Mouse (Mus musculus) ES-Bruce4 (cell line): ENCODE data around the gene Nelfe. TPM values are rescaled to one million over a fixed set of nuclear protein-coding genes. Genes with fewer than 3 reads are reported as not detected.

Experiments
- H3K27ac ChIP-seq: 2 replicates; pipeline ENCODE4 v1.5.1; 2012; ENCODE audit warnings: low read length, inconsistent platforms; ENCODE audit not compliant: insufficient read depth
- H3K27me3 ChIP-seq: 2 replicates; pipeline ENCODE4 v1.6.1; 2012; ENCODE audit warnings: mild to moderate bottlenecking, low read length, inconsistent platforms; ENCODE audit not compliant: control insufficient read depth, poor library complexity, insufficient read depth, severe bottlenecking
- H3K36me3 ChIP-seq: 2 replicates; pipeline ENCODE4 v1.6.1; 2012; ENCODE audit warnings: inconsistent platforms, mild to moderate bottlenecking, low read length, moderate library complexity; ENCODE audit not compliant: control insufficient read depth, poor library complexity, insufficient read depth, severe bottlenecking
- H3K4me1 ChIP-seq: one replicate; pipeline ENCODE4 v1.8.1; 2011; ENCODE audit warnings: low read length; ENCODE audit not compliant: control insufficient read depth, insufficient read depth
- H3K4me3 ChIP-seq: 2 replicates; pipeline ENCODE4 v1.5.1; 2011; ENCODE audit warnings: low read depth, mild to moderate bottlenecking, low read length
- H3K9ac ChIP-seq: 2 replicates; pipeline ENCODE4 v1.6.1; 2012; ENCODE audit warnings: low read depth, mild to moderate bottlenecking, inconsistent platforms; ENCODE audit not compliant: poor library complexity, severe bottlenecking
- H3K9me3 ChIP-seq: replicated peaks from 2 replicates; pipeline ENCODE4 v1.6.1; 2012; ENCODE audit warnings: mild to moderate bottlenecking, low read length, inconsistent platforms; ENCODE audit not compliant: control insufficient read depth, poor library complexity, insufficient read depth, severe bottlenecking
- CTCF ChIP-seq: IDR thresholded peaks from one replicate; pipeline ENCODE4 v1.8.1; 2011; ENCODE audit warnings: low read depth, low read length
- EP300 ChIP-seq: IDR thresholded peaks from 2 replicates; pipeline ENCODE4 v1.6.1; 2011; ENCODE audit warnings: low read depth, low read length; ENCODE audit not compliant: insufficient read depth
- POLR2A ChIP-seq: IDR thresholded peaks from one replicate; pipeline ENCODE4 v1.8.1; 2011; ENCODE audit warnings: low read length; ENCODE audit not compliant: insufficient read depth
- polyA plus RNA-seq: library from polyadenylated mRNA; stranded (reverse); fragments of >200 nt; gene quantifications from 2 replicates; pipeline ENCODE4 v1.2.4, GENCODE M21; 2011; ENCODE audit warnings: low read depth; ENCODE audit not compliant: missing spikeins, insufficient read depth, insufficient read length

The Nelfe gene
- polyA plus RNA-seq, 1 experiment, result 53.0 TPM

DNA sequence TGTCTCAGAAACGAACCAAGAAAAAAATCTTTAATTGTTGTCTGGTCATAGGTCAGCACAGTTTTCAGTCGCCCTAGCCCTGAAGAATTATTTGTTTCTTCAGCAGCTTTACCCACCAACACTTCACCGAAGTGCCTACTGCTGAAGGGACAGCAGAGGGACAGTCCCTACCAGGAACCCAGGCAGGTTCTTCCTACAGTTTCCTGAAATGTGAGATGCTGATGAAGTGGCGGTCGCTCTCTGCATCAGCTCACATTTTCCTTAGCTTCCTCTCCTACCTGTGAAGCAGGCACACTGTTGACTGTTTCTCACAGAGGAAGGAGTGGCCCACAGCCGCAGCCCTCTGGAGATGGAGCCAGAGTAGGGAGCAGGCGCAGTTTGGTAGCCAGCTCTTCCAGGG lies 15.8 kb downstream of the Nelfe start:
- H3K36me3 ChIP-seq, result no peaks in the 10 kb centered on the region
- H3K4me3 ChIP-seq, result no peak overlapping the region
- TF ChIP-seq POLR2A, result no peak
- TF ChIP-seq CTCF, result no peak
- TF ChIP-seq EP300, result no peak
- no peak overlapping the region for H3K9ac ChIP-seq
- no peak overlapping the region for H3K27ac ChIP-seq
- no peaks in the 10 kb centered on the region for H3K4me1 ChIP-seq
- H3K27me3 ChIP-seq, result no peaks in the 10 kb centered on the region; the same call in 1 of the 2 replicates
- H3K9me3 ChIP-seq, result no peaks in the 10 kb centered on the region

DNA sequence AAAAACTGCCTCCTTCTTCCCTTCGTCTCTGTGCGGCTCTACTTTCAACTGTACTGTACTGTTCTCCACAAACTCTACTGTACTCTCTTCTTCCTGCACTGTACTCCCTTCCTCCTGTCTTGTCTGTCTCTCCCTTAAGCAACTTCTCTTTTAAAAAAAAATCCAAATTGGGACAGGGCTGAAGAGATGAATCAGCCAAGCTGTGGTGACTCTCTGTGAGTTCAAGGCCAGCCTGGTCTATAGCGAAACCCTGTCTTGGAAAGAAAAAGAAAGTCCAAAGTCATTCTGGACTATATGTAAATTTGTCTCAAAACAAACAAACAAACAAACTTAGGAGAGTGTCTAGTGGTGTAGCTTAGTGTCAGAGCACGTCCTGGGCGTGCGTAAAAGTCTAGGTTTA lies 24.1 kb downstream of the Nelfe start:
- no peaks in the 10 kb centered on the region; the same call in 1 of the 2 replicates for H3K27me3 ChIP-seq
- no peak overlapping the region for H3K4me3 ChIP-seq
- H3K27ac ChIP-seq, result no peak overlapping the region
- TF ChIP-seq CTCF (no peak), EP300 (no peak), POLR2A (no peak)
- H3K9ac ChIP-seq, result no peak overlapping the region
- H3K36me3 ChIP-seq, result no peaks in the 10 kb centered on the region
- no peaks in the 10 kb centered on the region for H3K4me1 ChIP-seq
- H3K9me3 ChIP-seq, result no peaks in the 10 kb centered on the region

DNA sequence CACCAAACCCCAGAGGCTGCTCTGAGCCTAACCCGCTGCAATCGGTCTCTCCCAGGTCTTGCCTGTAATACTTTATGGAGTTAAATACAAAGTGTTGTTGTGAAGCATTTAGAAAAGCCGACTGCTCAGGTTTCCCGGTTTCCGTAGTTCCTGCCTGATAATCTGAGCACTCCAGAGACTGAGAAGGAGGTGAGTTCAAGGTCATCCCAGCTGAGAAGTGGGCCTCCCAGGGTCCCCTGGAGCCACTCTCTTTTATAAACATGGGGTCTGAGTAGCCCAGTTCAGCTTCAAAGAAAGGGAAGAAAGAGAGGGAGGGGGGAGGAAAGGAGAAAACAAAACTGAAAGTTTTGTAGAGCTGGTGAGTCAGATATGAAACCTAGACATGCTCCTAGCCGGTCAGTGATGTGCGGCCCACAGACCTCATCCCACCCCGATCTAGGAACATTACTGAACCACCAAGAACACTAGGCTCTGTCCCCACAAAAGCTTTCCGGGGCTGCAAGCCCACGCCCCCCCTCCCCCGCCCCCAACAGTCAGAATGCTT lies 29.2 kb downstream of the Nelfe start, which contains the start of gene Zbtb12:
TSS of gene Zbtb12 (plus strand) at position 148 of the 544 bp plus-strand sequence.
- TF ChIP-seq POLR2A, result no peak
- no peak for TF ChIP-seq CTCF
- TF ChIP-seq EP300, result no peak
- H3K9me3 ChIP-seq, result no peaks in the 10 kb centered on the region
- H3K27me3 ChIP-seq, result no peaks in the 10 kb centered on the region
- peaks cover 2% of the 10 kb centered on the region for H3K4me1 ChIP-seq
- H3K4me3 ChIP-seq, result peak within 1 kb of the TSS; percentile 30
- H3K9ac ChIP-seq, result peak within 1 kb of the TSS; percentile 4; the same call in 1 of the 2 replicates
- no peak within 1 kb of the TSS for H3K27ac ChIP-seq
- H3K36me3 ChIP-seq, result no peaks in the 10 kb centered on the region

DNA sequence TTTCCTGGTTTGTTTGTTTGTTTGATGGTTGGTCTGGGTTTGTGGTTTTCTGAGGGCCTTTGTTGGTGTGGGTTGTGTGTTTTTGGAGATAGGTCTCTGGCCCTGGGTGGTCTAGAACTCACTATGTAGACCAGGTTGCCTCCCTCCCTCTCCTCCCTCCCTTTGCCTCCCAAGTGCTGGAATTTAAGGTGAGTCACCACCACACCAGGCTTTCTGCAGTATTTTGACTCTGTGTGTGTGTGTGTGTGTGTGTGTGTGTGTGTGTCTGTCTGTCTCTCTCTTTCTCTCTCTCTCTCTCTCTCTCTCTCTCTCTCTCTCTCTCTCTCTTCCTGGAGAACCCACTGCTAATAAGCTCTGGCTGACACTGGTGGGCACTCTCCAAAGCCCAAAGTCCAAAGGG lies 31.0 kb downstream of the Nelfe start:
- H3K9me3 ChIP-seq, result no peaks in the 10 kb centered on the region
- TF ChIP-seq EP300 (no peak), CTCF (no peak), POLR2A (no peak)
- peaks cover 2% of the 10 kb centered on the region for H3K4me1 ChIP-seq
- H3K27ac ChIP-seq, result no peak overlapping the region
- no peak overlapping the region for H3K9ac ChIP-seq
- peak overlapping the region; percentile 25; the same call in 1 of the 2 replicates for H3K4me3 ChIP-seq
- no peaks in the 10 kb centered on the region for H3K27me3 ChIP-seq
- H3K36me3 ChIP-seq, result no peaks in the 10 kb centered on the region

DNA sequence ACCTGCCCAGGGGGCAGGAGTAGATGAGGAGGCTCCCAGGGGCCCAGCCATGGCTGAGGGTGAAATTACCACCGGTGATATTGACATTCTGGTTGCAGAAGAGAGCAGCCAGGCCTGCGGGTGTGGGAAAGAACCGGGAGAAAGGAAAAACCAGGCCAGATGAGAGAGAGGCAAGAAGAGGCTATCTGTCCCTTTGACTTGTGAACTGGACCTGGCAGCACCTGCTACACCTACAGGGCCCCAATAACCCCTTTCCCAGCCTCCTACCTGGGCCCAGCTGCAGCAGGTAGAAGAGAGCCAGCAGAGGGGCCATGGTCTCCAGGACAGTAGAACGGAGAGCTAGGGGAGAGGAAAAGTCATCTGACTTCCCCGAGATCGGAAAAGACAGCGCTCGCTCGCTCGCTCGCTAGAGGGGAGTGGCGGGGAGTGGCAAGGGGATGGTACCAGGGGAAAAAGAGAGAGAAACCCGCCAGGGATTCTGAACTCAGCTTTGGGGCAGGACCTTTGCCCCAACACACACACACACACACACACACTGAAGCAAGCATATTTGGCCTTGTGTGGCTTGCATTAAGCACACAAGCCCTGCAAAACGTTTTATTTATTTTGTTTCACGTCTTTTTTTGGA lies 31.6 kb downstream of the Nelfe start, which contains the start of gene Gm20547:
TSS of gene Gm20547 (minus strand) at position 360 of the 628 bp plus-strand sequence.
- Histone ChIP-seq H3K36me3 (no peaks in the 10 kb centered on the region), H3K9me3 (no peaks in the 10 kb centered on the region), H3K9ac (0 out of 2 replicates have a peak within 1 kb of the TSS, but pooled peaks have one; percentile 10), H3K4me1 (peaks cover 2% of the 10 kb centered on the region), H3K27me3 (no peaks in the 10 kb centered on the region), H3K4me3 (peak within 1 kb of the TSS; percentile 25), H3K27ac (no peak within 1 kb of the TSS)
- TF ChIP-seq EP300 (no peak), CTCF (no peak), POLR2A (no peak)

DNA sequence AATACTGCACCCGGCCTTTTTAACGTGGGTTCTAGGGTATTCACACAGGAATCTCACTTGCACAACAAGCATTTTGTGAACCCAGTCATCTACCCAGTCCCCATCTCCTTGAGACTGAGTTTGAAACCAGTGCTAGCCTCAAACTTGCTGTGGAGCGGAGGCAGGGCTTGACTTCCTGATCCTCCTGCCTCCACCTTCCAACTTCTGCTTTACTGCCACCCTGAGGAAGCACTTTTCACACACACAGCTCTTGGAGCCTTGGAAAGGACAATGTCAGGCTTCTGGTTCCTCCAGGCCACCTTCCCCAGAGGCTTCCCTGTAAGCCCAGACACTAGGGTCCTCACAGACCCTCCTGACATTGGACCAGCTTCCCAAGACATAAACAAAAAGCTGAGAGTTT lies 33.1 kb downstream of the Nelfe start:
- H3K27ac ChIP-seq, result no peak overlapping the region
- TF ChIP-seq POLR2A, result no peak
- no peak for TF ChIP-seq EP300
- no peak for TF ChIP-seq CTCF
- no peaks in the 10 kb centered on the region for H3K9me3 ChIP-seq

More for the DNA sequence above, 33.1 kb downstream of the Nelfe start:
- H3K27me3 ChIP-seq, result no peaks in the 10 kb centered on the region
- no peaks in the 10 kb centered on the region for H3K36me3 ChIP-seq
- no peak overlapping the region for H3K4me3 ChIP-seq
- H3K4me1 ChIP-seq, result peaks cover 2% of the 10 kb centered on the region
- H3K9ac ChIP-seq, result no peak overlapping the region
